Mouse (Mus musculus) lung, embryonic 16.5 days (tissue): Measurements from ENCODE around the gene Erlec1. TPM values are rescaled to one million over a fixed set of nuclear protein-coding genes. Genes with fewer than 3 reads are reported as not detected.

Source experiments
- ATAC-seq: fragments of 200-750 bp; cut with Nextera tagmentation; 2 replicates; pipeline ENCODE4 v1.8.0; 2017; ENCODE audit warnings: low read depth, mild to moderate bottlenecking, moderate library complexity
- H3K27ac ChIP-seq: fragments of 300-500 bp; sonication (generic); 2 replicates; pipeline ENCODE4 v1.5.1; 2014; ENCODE audit warnings: mild to moderate bottlenecking, control low read depth, low read length
- H3K27me3 ChIP-seq: fragments of 300-500 bp; sonication (generic); 2 replicates; pipeline ENCODE4 v1.6.1; 2014; ENCODE audit warnings: low read depth, low read length, mixed read lengths; ENCODE audit not compliant: control insufficient read depth, insufficient read depth
- H3K36me3 ChIP-seq: fragments of 300-500 bp; sonication (generic); 2 replicates; pipeline ENCODE4 v1.6.1; 2014; ENCODE audit warnings: low read length; ENCODE audit not compliant: control insufficient read depth, insufficient read depth
- H3K4me1 ChIP-seq: fragments of 300-500 bp; sonication (generic); replicated peaks from 2 replicates; pipeline ENCODE4 v1.6.1; 2014; ENCODE audit warnings: low read length, mixed read lengths; ENCODE audit not compliant: control insufficient read depth, insufficient read depth
- H3K4me2 ChIP-seq: fragments of 300-500 bp; sonication (generic); 2 replicates; pipeline ENCODE4 v1.6.1; 2014; ENCODE audit warnings: low read depth, low read length, control low read depth
- H3K4me3 ChIP-seq: fragments of 300-500 bp; sonication (generic); 2 replicates; pipeline ENCODE4 v1.5.1; 2014; ENCODE audit warnings: mild to moderate bottlenecking, low read length, control low read depth
- H3K9ac ChIP-seq: fragments of 300-500 bp; sonication (generic); 2 replicates; pipeline ENCODE4 v1.6.1; 2014; ENCODE audit warnings: low read length, control low read depth
- H3K9me3 ChIP-seq: fragments of 300-500 bp; sonication (generic); 2 replicates; pipeline ENCODE4 v1.6.1; 2016; ENCODE audit warnings: low read length; ENCODE audit not compliant: control insufficient read depth
- WGBS: fragments of 180-500 bp; shearing (Covaris S2); extraction: QIAGEN DNeasy Blood & Tissue Kit; methylation state at CpG from one replicate; pipeline ENCODE4 v1.1.7; 2014; 5-methylcytosine and 5-hydroxymethylcytosine counted together
- polyA plus RNA-seq: library from polyadenylated mRNA; unstranded; fragments of >200 nt; fragmentation: Nextera tagmentation; extraction: Ambion mirVana; gene quantifications from 2 replicates; pipeline ENCODE4 v1.2.1, GENCODE M21; 2015

Gene Erlec1
- polyA plus RNA-seq, 1 experiment from 2014 or later: 10.4 TPM

- peaks cover 5% of the 10 kb centered on the region; the same call in 1 of the 2 replicates for H3K9me3 ChIP-seq
- under 1% methylated on average over 26 of the region's 32 CpGs for WGBS
These were observed 523 bp downstream of the Erlec1 start for GRCm38 (mm10) chr11:30953469-30954154.

GRCm38 (mm10) chr11:30952829-30953228 is 1.3 kb downstream of the Erlec1 start:
- Histone ChIP-seq H3K9ac (peak overlapping the region; percentile 88), H3K4me3 (peak overlapping the region; percentile 77), H3K27me3 (no peaks in the 10 kb centered on the region), H3K36me3 (peaks cover 19% of the 10 kb centered on the region), H3K9me3 (peaks cover 5% of the 10 kb centered on the region; the same call in 1 of the 2 replicates), H3K27ac (no peak overlapping the region), H3K4me2 (peak overlapping the region; percentile 80), H3K4me1 (peaks cover 6% of the 10 kb centered on the region)
- 36% methylated on average over 5 of the region's 5 CpGs for WGBS
- no peak for ATAC-seq

More at GRCm38 (mm10) chr11:30953469-30954154, 523 bp downstream of the Erlec1 start:
- Histone ChIP-seq H3K4me3 (peak overlapping the region; percentile 77), H3K27ac (peak overlapping the region; percentile 80), H3K9ac (peak overlapping the region; percentile 88), H3K4me1 (peaks cover 6% of the 10 kb centered on the region), H3K27me3 (no peaks in the 10 kb centered on the region), H3K4me2 (peak overlapping the region; percentile 80), H3K36me3 (peaks cover 14% of the 10 kb centered on the region)
- ATAC-seq: peak; percentile 89

- no peaks in the 10 kb centered on the region for H3K4me1 ChIP-seq
- H3K27me3 ChIP-seq: no peaks in the 10 kb centered on the region
- 91% methylated on average over 2 of the region's 2 CpGs for WGBS
- H3K4me2 ChIP-seq: no peak overlapping the region
- H3K4me3 ChIP-seq: no peak overlapping the region
- no peak for ATAC-seq
- H3K27ac ChIP-seq: no peak overlapping the region
- no peak overlapping the region for H3K9ac ChIP-seq
- H3K36me3 ChIP-seq: peaks cover 37% of the 10 kb centered on the region
- no peaks in the 10 kb centered on the region for H3K9me3 ChIP-seq
These were observed 10.6 kb downstream of the Erlec1 start for GRCm38 (mm10) chr11:30943522-30943921.

GRCm38 (mm10) chr11:30928498-30928897 is 25.6 kb downstream of the Erlec1 start:
- H3K9ac ChIP-seq: no peak overlapping the region
- H3K36me3 ChIP-seq: peaks cover 12% of the 10 kb centered on the region
- no peaks in the 10 kb centered on the region for H3K27me3 ChIP-seq
- no peak for ATAC-seq
- 82% methylated on average over 1 of the region's 1 CpGs for WGBS
- no peak overlapping the region for H3K4me3 ChIP-seq
- no peak overlapping the region for H3K4me2 ChIP-seq
- H3K27ac ChIP-seq: no peak overlapping the region
- no peaks in the 10 kb centered on the region for H3K9me3 ChIP-seq
- H3K4me1 ChIP-seq: no peaks in the 10 kb centered on the region

- Histone ChIP-seq H3K27ac (no peak overlapping the region), H3K4me3 (no peak overlapping the region), H3K9me3 (no peaks in the 10 kb centered on the region), H3K9ac (no peak overlapping the region), H3K4me2 (no peak overlapping the region), H3K36me3 (peaks cover 12% of the 10 kb centered on the region), H3K27me3 (no peaks in the 10 kb centered on the region), H3K4me1 (no peaks in the 10 kb centered on the region)
- no peak for ATAC-seq
These were observed 26.1 kb downstream of the Erlec1 start for GRCm38 (mm10) chr11:30928079-30928478.

GRCm38 (mm10) chr11:30923283-30923682 is 30.9 kb downstream of the Erlec1 start:
- Histone ChIP-seq H3K27me3 (no peaks in the 10 kb centered on the region), H3K27ac (no peak overlapping the region), H3K9ac (no peak overlapping the region), H3K4me3 (no peak overlapping the region), H3K9me3 (no peaks in the 10 kb centered on the region), H3K36me3 (peaks cover 4% of the 10 kb centered on the region; the same call in 1 of the 2 replicates), H3K4me1 (no peaks in the 10 kb centered on the region), H3K4me2 (no peak overlapping the region)
- ATAC-seq: no peak
- 85% methylated on average over 3 of the region's 3 CpGs for WGBS

- no peak for ATAC-seq
- no peak overlapping the region for H3K27ac ChIP-seq
- no peak overlapping the region for H3K9ac ChIP-seq
- no peaks in the 10 kb centered on the region for H3K4me1 ChIP-seq
- no peak overlapping the region for H3K4me3 ChIP-seq
- 72% methylated on average over 1 of the region's 1 CpGs for WGBS
- no peak overlapping the region for H3K4me2 ChIP-seq
- no peaks in the 10 kb centered on the region for H3K27me3 ChIP-seq
- no peaks in the 10 kb centered on the region for H3K36me3 ChIP-seq
- no peaks in the 10 kb centered on the region for H3K9me3 ChIP-seq
These were observed 33.5 kb downstream of the Erlec1 start for GRCm38 (mm10) chr11:30920641-30921040.

- ATAC-seq: no peak
- no peaks in the 10 kb centered on the region for H3K36me3 ChIP-seq
- H3K27ac ChIP-seq: no peak overlapping the region
- no peak overlapping the region for H3K4me3 ChIP-seq
- H3K27me3 ChIP-seq: no peaks in the 10 kb centered on the region
- 87% methylated on average over 3 of the region's 3 CpGs for WGBS
- no peak overlapping the region for H3K4me2 ChIP-seq
- H3K4me1 ChIP-seq: no peaks in the 10 kb centered on the region
- no peak overlapping the region for H3K9ac ChIP-seq
- no peaks in the 10 kb centered on the region for H3K9me3 ChIP-seq
These were observed 41.8 kb downstream of the Erlec1 start for GRCm38 (mm10) chr11:30912311-30912710.

GRCm38 (mm10) chr11:30899312-30899711 is 54.8 kb downstream of the Erlec1 start:
- no peak overlapping the region for H3K4me2 ChIP-seq
- H3K4me1 ChIP-seq: no peaks in the 10 kb centered on the region
- no peak overlapping the region for H3K4me3 ChIP-seq
- H3K27ac ChIP-seq: no peak overlapping the region
- H3K9ac ChIP-seq: no peak overlapping the region
- no peak for ATAC-seq
- no peaks in the 10 kb centered on the region for H3K36me3 ChIP-seq
- peaks cover under 1% of the 10 kb centered on the region; the same call in 1 of the 2 replicates for H3K9me3 ChIP-seq
- H3K27me3 ChIP-seq: no peaks in the 10 kb centered on the region
